Mouse (Mus musculus) T-cell, adult 66 days (primary cell): ENCODE results near the gene Usp8. TPM values are rescaled to one million over a fixed set of nuclear protein-coding genes. Genes with fewer than 3 reads are reported as not detected.

Experiments
- total RNA-seq, 2 experiments: library from RNA; stranded (reverse); gene quantifications; 3 replicates in 1 of 2; 4 replicates in 1 of 2; pipeline ENCODE4 v1.2.4; 2023

The Usp8 gene
- 10 to 100 TPM; 42.3 to 43.4 TPM for total RNA-seq

DNA sequence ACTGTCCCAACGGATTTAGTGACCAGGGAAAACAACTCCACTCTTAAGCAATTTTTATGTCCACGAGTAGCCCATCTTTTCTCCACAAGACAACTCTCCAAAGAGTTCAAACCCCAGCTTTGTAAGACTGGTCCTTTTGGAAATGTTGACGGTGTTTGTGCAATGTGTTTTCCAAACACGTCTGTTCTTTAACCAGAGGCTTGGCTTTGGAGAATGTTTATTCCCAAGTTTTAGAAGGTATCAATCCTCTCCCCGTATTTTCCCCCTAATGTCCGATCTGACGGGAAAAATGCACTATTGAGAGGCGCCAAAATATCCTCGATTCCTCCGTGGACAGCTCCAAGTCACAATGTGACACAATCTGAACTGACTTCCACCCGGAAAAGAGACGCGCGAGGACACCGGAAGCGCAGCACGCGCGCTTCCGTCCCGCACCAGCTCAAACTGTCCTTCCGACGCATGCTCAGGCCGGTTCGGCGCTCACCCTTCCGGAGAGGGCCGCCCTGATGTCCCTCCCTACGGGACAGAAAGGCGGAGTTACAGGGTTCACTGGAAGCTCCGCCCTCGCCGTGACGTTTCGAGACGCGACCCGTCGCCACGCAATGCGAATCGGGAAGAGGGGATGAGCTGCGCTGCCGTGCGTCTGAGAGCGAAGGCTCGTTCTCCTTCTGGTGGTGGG lies at the start of gene Usp8:
Usp8 (plus strand) TSS at position 570 of the 679 bp plus-strand sequence.

DNA sequence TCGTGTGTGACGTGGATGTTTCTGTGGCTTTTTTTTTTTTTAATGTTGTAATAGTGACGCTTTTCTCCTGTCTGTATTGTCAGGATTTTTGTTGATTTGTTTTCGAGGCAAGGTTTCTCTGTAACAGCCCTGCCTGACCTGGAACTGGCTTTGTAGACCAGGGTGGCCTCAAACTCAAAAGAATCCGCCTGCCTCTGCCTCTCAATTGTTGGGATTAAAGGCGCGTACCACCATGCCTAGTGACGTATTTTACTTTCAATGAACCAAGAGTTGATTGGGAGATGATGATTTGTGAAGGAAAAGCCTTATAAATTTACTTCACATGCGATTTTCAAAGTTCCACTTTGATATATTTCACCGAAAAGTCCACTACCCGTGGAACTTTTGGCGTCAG lies 31.0 kb upstream of the Usp8 start, which contains the start of gene Gabpb1:
Gabpb1 (minus strand) TSS at position 216 of the 394 bp plus-strand sequence.

DNA sequence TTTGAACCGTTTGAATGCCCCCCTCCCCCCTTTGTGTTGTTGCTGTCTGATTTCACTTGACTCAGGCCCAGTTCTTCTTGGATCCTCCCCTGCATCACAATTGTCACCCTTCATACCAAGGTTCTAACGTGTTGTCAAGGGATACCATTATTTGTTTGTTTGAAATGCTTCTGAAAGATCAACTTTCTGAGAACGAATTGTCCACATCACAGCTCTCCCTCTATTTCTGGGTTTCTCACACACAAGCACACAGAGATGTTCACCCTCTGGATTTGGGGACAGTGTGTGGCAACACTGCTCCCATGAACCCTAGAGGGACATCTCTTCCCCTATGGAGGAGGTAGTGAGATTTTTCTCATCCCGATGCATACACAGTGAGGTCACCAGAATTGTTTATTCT lies 76.2 kb downstream of the Usp8 start, which contains the start of gene Usp50:
Usp50 (minus strand) TSS at position 101 of the 400 bp plus-strand sequence.

Other genes starting within 250 kb of the Usp8 start
- gene Atp8b4, start 206.7 kb upstream of the Usp8 start, total RNA-seq: 10 to 100 TPM; 74.4 TPM
- not detected for gene Slc27a2, start 154.9 kb upstream of the Usp8 start, total RNA-seq
- 1 to 10 TPM; 1.2 to 1.7 TPM for gene Hdc, start 88.0 kb upstream of the Usp8 start, total RNA-seq
- gene Gabpb1, start 31.0 kb upstream of the Usp8 start, total RNA-seq: 10 to 100 TPM; 37.1 to 40.1 TPM
- gene Usp50, start 76.1 kb downstream of the Usp8 start, total RNA-seq: under 1 TPM; 0.59 to 0.61 TPM
- gene Trpm7, start 168.9 kb downstream of the Usp8 start, total RNA-seq: 100 to 1,000 TPM in 1 of 2 experiments, 10 to 100 TPM in 1; 98.5 to 103 TPM
- 10 to 100 TPM; 54.6 to 56.6 TPM for gene Sppl2a, start 225.9 kb downstream of the Usp8 start, total RNA-seq